Mouse (Mus musculus): ENCODE results near the gene Rpl35a. TPM values are rescaled to one million over a fixed set of nuclear protein-coding genes. Genes with fewer than 3 reads are reported as not detected.

Gene Rpl35a
- polyA plus RNA-seq, 1 experiment from 2014 or later: 1,181 TPM

DNA sequence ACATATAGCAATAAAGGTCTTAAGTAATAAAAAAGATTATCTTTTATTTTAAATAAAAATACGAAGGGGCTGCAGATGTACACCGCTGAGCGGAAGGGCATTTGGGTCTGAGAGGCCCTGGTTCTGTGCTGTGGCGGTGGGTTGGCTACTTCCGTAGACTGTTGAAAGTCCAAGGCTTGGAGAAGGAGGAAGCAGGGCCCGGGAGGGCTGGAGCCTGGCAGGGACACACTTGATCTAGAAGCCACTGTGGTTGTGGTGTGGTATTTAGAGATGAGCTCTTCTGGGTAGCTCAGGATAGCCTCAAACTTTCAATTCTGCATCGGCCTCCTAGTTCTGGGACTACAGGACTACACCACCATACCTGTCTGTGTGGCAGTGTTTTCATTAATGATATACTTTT lies 23.8 kb downstream of the Rpl35a start:
- H3K4me2 ChIP-seq (ENCODE audit: low read length): no peak overlapping the region
- no peak for TF ChIP-seq CTCF (IDR thresholded peaks at IDR 0.05; ENCODE audit: low read depth)
- H3K27me3 ChIP-seq (ENCODE audit: insufficient read depth, low read length): no peaks in the 10 kb centered on the region
- no peak overlapping the region for H3K4me3 ChIP-seq (replicated peaks; ENCODE audit: low read depth, low read length)
- H3K9me3 ChIP-seq (replicated peaks; ENCODE audit: low read length): no peaks in the 10 kb centered on the region
- H3K9ac ChIP-seq (ENCODE audit: low read depth, low read length): no peak overlapping the region
- DNase-seq (ENCODE audit: low spot score): no peak
- H3K36me3 ChIP-seq (ENCODE audit: insufficient read depth, low read length): no peaks in the 10 kb centered on the region
- H3K27ac ChIP-seq: no peak overlapping the region
- WGBS: 91% methylated on average over 7 of the region's 7 CpGs
- no peak for ATAC-seq (replicated peaks; ENCODE audit: low FRiP score, low read depth)
- H3K4me1 ChIP-seq (replicated peaks; ENCODE audit: insufficient read depth, low read length): no peaks in the 10 kb centered on the region

DNA sequence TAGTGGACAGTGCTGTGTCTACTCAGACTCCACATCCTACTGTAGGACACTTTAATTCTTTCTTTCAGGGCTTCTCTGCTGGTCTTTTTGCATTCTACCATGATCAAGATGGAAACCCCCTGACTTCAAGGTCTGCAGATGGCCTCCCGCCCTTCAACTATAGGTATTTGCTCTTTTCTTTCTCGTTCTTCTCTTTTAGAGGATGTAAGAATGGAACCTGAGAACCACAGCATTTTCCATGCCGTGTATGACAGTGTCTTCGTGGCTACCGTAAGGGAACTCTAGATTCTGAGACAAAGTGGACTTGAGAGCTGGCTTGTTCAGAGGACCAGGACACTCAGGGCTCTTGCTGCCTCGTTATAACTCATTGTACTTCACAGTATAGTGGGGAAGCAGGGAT lies 26.7 kb downstream of the Rpl35a start:
- TF ChIP-seq CTCF (IDR thresholded peaks at IDR 0.05; ENCODE audit: low read depth): no peak
- Histone ChIP-seq H3K27me3 (ENCODE audit: insufficient read depth, low read length) (no peaks in the 10 kb centered on the region), H3K4me2 (ENCODE audit: low read length) (no peak overlapping the region), H3K4me3 (replicated peaks; ENCODE audit: low read depth, low read length) (no peak overlapping the region), H3K9me3 (replicated peaks; ENCODE audit: low read length) (no peaks in the 10 kb centered on the region), H3K9ac (ENCODE audit: low read depth, low read length) (no peak overlapping the region), H3K27ac (no peak overlapping the region), H3K36me3 (ENCODE audit: insufficient read depth, low read length) (no peaks in the 10 kb centered on the region), H3K4me1 (replicated peaks; ENCODE audit: insufficient read depth, low read length) (no peaks in the 10 kb centered on the region)
- ATAC-seq (replicated peaks; ENCODE audit: low FRiP score, low read depth) (no peak), DNase-seq (ENCODE audit: low spot score) (no peak)
- whole genome bisulfite sequencing: 89% methylated on average over 6 of the region's 6 CpGs

DNA sequence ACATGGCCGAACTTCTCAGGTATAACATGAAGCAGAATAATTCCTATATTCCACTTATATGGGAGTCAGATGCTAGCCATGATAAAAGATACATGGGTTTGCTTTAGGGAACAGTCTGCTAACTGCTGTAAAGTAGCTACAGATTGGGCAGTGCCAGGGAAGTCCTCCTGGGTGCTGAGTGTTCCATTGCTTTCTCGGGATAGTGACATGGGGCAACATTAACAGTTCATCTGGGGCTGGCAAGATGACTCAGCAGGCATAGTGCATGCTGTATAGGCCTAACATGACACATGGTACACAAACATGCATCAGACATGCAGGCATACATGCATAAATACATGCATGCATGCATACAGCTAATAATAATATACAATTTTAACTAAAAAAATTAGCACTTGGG lies 27.7 kb downstream of the Rpl35a start:
- no peaks in the 10 kb centered on the region for H3K9me3 ChIP-seq (replicated peaks; ENCODE audit: low read length)
- ATAC-seq (replicated peaks; ENCODE audit: low FRiP score, low read depth) (no peak), DNase-seq (ENCODE audit: low spot score) (no peak)
- no peak overlapping the region for H3K9ac ChIP-seq (ENCODE audit: low read depth, low read length)
- H3K4me3 ChIP-seq (replicated peaks; ENCODE audit: low read depth, low read length): no peak overlapping the region
- no peak overlapping the region for H3K4me2 ChIP-seq (ENCODE audit: low read length)
- H3K27me3 ChIP-seq (ENCODE audit: insufficient read depth, low read length): no peaks in the 10 kb centered on the region
- no peak for TF ChIP-seq CTCF (IDR thresholded peaks at IDR 0.05; ENCODE audit: low read depth)
- no peaks in the 10 kb centered on the region for H3K4me1 ChIP-seq (replicated peaks; ENCODE audit: insufficient read depth, low read length)
- no peaks in the 10 kb centered on the region for H3K36me3 ChIP-seq (ENCODE audit: insufficient read depth, low read length)
- WGBS: 82% methylated on average over 2 of the region's 2 CpGs
- H3K27ac ChIP-seq: no peak overlapping the region

DNA sequence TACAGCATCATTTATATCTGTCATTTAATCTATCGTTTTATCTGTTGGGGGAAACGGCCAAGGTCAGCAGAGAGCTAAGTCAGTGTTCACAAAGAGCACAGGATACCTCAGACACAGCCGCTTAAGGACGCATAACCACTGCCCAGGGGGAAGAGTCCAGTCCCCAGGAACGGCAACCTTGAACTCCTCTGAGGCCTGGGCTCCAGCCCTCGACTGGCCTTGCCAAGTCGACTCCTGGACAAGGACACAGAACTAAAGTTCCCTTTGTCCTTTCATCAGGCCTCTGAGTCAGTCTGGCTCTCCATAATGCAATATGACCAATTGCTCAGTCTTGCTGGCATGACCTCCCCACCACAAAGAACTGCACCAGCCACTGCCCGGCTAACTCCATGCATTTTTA lies 29.4 kb downstream of the Rpl35a start:
- ATAC-seq (replicated peaks; ENCODE audit: low FRiP score, low read depth): no peak
- H3K4me1 ChIP-seq (replicated peaks; ENCODE audit: insufficient read depth, low read length): no peaks in the 10 kb centered on the region
- 68% methylated on average over 8 of the region's 8 CpGs for WGBS
- no peak for DNase-seq (ENCODE audit: low spot score)
- H3K9me3 ChIP-seq (replicated peaks; ENCODE audit: low read length): no peaks in the 10 kb centered on the region
- no peak overlapping the region for H3K9ac ChIP-seq (ENCODE audit: low read depth, low read length)
- no peak overlapping the region for H3K4me3 ChIP-seq (replicated peaks; ENCODE audit: low read depth, low read length)
- H3K36me3 ChIP-seq (ENCODE audit: insufficient read depth, low read length): no peaks in the 10 kb centered on the region
- no peak overlapping the region for H3K27ac ChIP-seq
- TF ChIP-seq CTCF (IDR thresholded peaks at IDR 0.05; ENCODE audit: low read depth): no peak
- no peak overlapping the region for H3K4me2 ChIP-seq (ENCODE audit: low read length)
- H3K27me3 ChIP-seq (ENCODE audit: insufficient read depth, low read length): no peaks in the 10 kb centered on the region

MicroRNAs within 50 kb of the gene (microRNA counts, 519-probe panel; counts per million panel counts)
- 330 counts per million, percentile 68 among the panel's probes with 10 or more counts for microRNA mmu-miR-1947

Small RNAs within 50 kb of the gene (microRNA-seq; reads per million reads assigned to microRNA genes)
- not detected for gene Gm22231
- gene Mir1947: 4.0 reads per million, percentile 12 among the genes with 10 or more reads in this experiment

Other genes starting within 250 kb of the Rpl35a start
- 0.24 and 0.28 TPM in 2 replicates for gene Smbd1, start 246.0 kb upstream of the Rpl35a start, polyA plus RNA-seq (2015; fragmentation: Nextera tagmentation; extraction: Ambion mirVana)
- 113 and 115 TPM in 2 replicates for gene Fyttd1, start 179.0 kb upstream of the Rpl35a start, polyA plus RNA-seq (2015; fragmentation: Nextera tagmentation; extraction: Ambion mirVana)
- gene Rubcn, start 178.7 kb upstream of the Rpl35a start, polyA plus RNA-seq (2015; fragmentation: Nextera tagmentation; extraction: Ambion mirVana): 12.0 and 14.1 TPM in 2 replicates
- 14.1 and 15.6 TPM in 2 replicates for gene Lrch3, start 142.4 kb upstream of the Rpl35a start, polyA plus RNA-seq (2015; fragmentation: Nextera tagmentation; extraction: Ambion mirVana)
- 5.4 and 6.1 TPM in 2 replicates for gene Iqcg, start 235 bp upstream of the Rpl35a start, polyA plus RNA-seq (2015; fragmentation: Nextera tagmentation; extraction: Ambion mirVana)
- 0.95 and 2.2 TPM in 2 replicates for gene Lmln, start 6.1 kb downstream of the Rpl35a start, polyA plus RNA-seq (2015; fragmentation: Nextera tagmentation; extraction: Ambion mirVana)
- 16.9 and 17.8 TPM in 2 replicates for gene Osbpl11, start 128.6 kb downstream of the Rpl35a start, polyA plus RNA-seq (2015; fragmentation: Nextera tagmentation; extraction: Ambion mirVana)
- gene Snx4, start 195.0 kb downstream of the Rpl35a start, polyA plus RNA-seq (2015; fragmentation: Nextera tagmentation; extraction: Ambion mirVana): 90.6 and 97.5 TPM in 2 replicates

Data from kidney, postnatal 0 days (tissue).